Mouse (Mus musculus): ENCODE data around the gene Aak1. TPM values are rescaled to one million over a fixed set of nuclear protein-coding genes. Genes with fewer than 3 reads are reported as not detected.

Aak1 gene
- polyA plus RNA-seq, 1 experiment from 2014 or later: 13.3 TPM

- H3K27ac ChIP-seq (replicated peaks): no peak overlapping the region
- peak overlapping the region; percentile 92 for H3K4me3 ChIP-seq
- no peaks in the 10 kb centered on the region for H3K9me3 ChIP-seq
- DNase-seq (ENCODE audit: low spot score): no peak
- 93% methylated on average over 8 of the region's 8 CpGs for WGBS
- no peaks in the 10 kb centered on the region for H3K36me3 ChIP-seq (replicated peaks)
- H3K4me1 ChIP-seq: peaks cover 31% of the 10 kb centered on the region
- H3K27me3 ChIP-seq (replicated peaks; ENCODE audit: low read depth, poor library complexity, severe bottlenecking): no peaks in the 10 kb centered on the region
Measured at GRCm38 (mm10) chr6:86847816-86848215, 1.5 kb upstream of the Aak1 start.

- Histone ChIP-seq H3K4me1 (peaks cover 35% of the 10 kb centered on the region), H3K27me3 (replicated peaks; ENCODE audit: low read depth, poor library complexity, severe bottlenecking) (no peaks in the 10 kb centered on the region), H3K36me3 (replicated peaks) (peaks cover 6% of the 10 kb centered on the region), H3K9me3 (no peaks in the 10 kb centered on the region), H3K27ac (replicated peaks) (peak overlapping the region; percentile 91), H3K4me3 (peak overlapping the region; percentile 92)
- no peak for DNase-seq (ENCODE audit: low spot score)
- WGBS: under 1% methylated on average over 12 of the region's 12 CpGs
Measured at GRCm38 (mm10) chr6:86848580-86848914, 770 bp upstream of the Aak1 start.

GRCm38 (mm10) chr6:86849692-86850445 lies 552 bp downstream of the Aak1 start:
- Histone ChIP-seq H3K27ac (replicated peaks) (peak overlapping the region; percentile 91), H3K4me3 (peak overlapping the region; percentile 92), H3K36me3 (replicated peaks) (peaks cover 18% of the 10 kb centered on the region), H3K27me3 (replicated peaks; ENCODE audit: low read depth, poor library complexity, severe bottlenecking) (no peaks in the 10 kb centered on the region), H3K9me3 (no peaks in the 10 kb centered on the region), H3K4me1 (peaks cover 35% of the 10 kb centered on the region)
- under 1% methylated on average over 36 of the region's 36 CpGs for WGBS
- DNase-seq (ENCODE audit: low spot score): peak; percentile 48

GRCm38 (mm10) chr6:86850588-86850987 lies 1.3 kb downstream of the Aak1 start:
- WGBS: 31% methylated on average over 4 of the region's 4 CpGs
- Histone ChIP-seq H3K27me3 (replicated peaks; ENCODE audit: low read depth, poor library complexity, severe bottlenecking) (no peaks in the 10 kb centered on the region), H3K9me3 (no peaks in the 10 kb centered on the region), H3K27ac (replicated peaks) (peak overlapping the region; percentile 91; the same call in 1 of the 2 replicates), H3K4me1 (peaks cover 35% of the 10 kb centered on the region), H3K36me3 (replicated peaks) (peaks cover 25% of the 10 kb centered on the region), H3K4me3 (peak overlapping the region; percentile 92)
- DNase-seq (ENCODE audit: low spot score): no peak

- 20% methylated on average over 1 of the region's 1 CpGs for WGBS
Measured at GRCm38 (mm10) chr6:86851561-86851960, 2.2 kb downstream of the Aak1 start.

GRCm38 (mm10) chr6:86853928-86854327 lies 4.6 kb downstream of the Aak1 start:
- Histone ChIP-seq H3K9me3 (no peaks in the 10 kb centered on the region), H3K4me3 (no peak overlapping the region), H3K27ac (replicated peaks) (no peak overlapping the region), H3K27me3 (replicated peaks; ENCODE audit: low read depth, poor library complexity, severe bottlenecking) (no peaks in the 10 kb centered on the region), H3K4me1 (peaks cover 26% of the 10 kb centered on the region), H3K36me3 (replicated peaks) (peaks cover 44% of the 10 kb centered on the region)
- DNase-seq (ENCODE audit: low spot score): no peak
- WGBS: 94% methylated on average over 3 of the region's 3 CpGs

More at GRCm38 (mm10) chr6:86851561-86851960, 2.2 kb downstream of the Aak1 start:
- H3K27ac ChIP-seq (replicated peaks): no peak overlapping the region; the same call in 1 of the 2 replicates
- no peaks in the 10 kb centered on the region for H3K9me3 ChIP-seq
- no peaks in the 10 kb centered on the region for H3K27me3 ChIP-seq (replicated peaks; ENCODE audit: low read depth, poor library complexity, severe bottlenecking)
- H3K4me3 ChIP-seq: peak overlapping the region; percentile 92
- peaks cover 35% of the 10 kb centered on the region for H3K4me1 ChIP-seq
- no peak for DNase-seq (ENCODE audit: low spot score)
- peaks cover 32% of the 10 kb centered on the region for H3K36me3 ChIP-seq (replicated peaks)

- WGBS: 90% methylated on average over 4 of the region's 4 CpGs
- H3K4me3 ChIP-seq: no peak overlapping the region
Measured at GRCm38 (mm10) chr6:86854941-86855340, 5.6 kb downstream of the Aak1 start.

GRCm38 (mm10) chr6:86858606-86859005 lies 9.3 kb downstream of the Aak1 start:
- DNase-seq (ENCODE audit: low spot score): no peak

More at GRCm38 (mm10) chr6:86854941-86855340, 5.6 kb downstream of the Aak1 start:
- Histone ChIP-seq H3K4me1 (peaks cover 26% of the 10 kb centered on the region), H3K36me3 (replicated peaks) (peaks cover 54% of the 10 kb centered on the region), H3K9me3 (no peaks in the 10 kb centered on the region), H3K27ac (replicated peaks) (no peak overlapping the region), H3K27me3 (replicated peaks; ENCODE audit: low read depth, poor library complexity, severe bottlenecking) (no peaks in the 10 kb centered on the region)
- no peak for DNase-seq (ENCODE audit: low spot score)

GRCm38 (mm10) chr6:86860732-86861463 lies 11.6 kb downstream of the Aak1 start:
- H3K36me3 ChIP-seq (replicated peaks): peaks cover 55% of the 10 kb centered on the region
- H3K4me1 ChIP-seq: no peaks in the 10 kb centered on the region
- WGBS: 91% methylated on average over 9 of the region's 9 CpGs
- no peaks in the 10 kb centered on the region for H3K27me3 ChIP-seq (replicated peaks; ENCODE audit: low read depth, poor library complexity, severe bottlenecking)
- no peak overlapping the region for H3K27ac ChIP-seq (replicated peaks)
- no peak overlapping the region for H3K4me3 ChIP-seq
- DNase-seq (ENCODE audit: low spot score): no peak
- H3K9me3 ChIP-seq: no peaks in the 10 kb centered on the region

More at GRCm38 (mm10) chr6:86858606-86859005, 9.3 kb downstream of the Aak1 start:
- H3K4me3 ChIP-seq: no peak overlapping the region
- H3K9me3 ChIP-seq: no peaks in the 10 kb centered on the region
- WGBS: 93% methylated on average over 3 of the region's 3 CpGs
- H3K4me1 ChIP-seq: no peaks in the 10 kb centered on the region
- H3K27ac ChIP-seq (replicated peaks): no peak overlapping the region
- peaks cover 77% of the 10 kb centered on the region for H3K36me3 ChIP-seq (replicated peaks)
- no peaks in the 10 kb centered on the region for H3K27me3 ChIP-seq (replicated peaks; ENCODE audit: low read depth, poor library complexity, severe bottlenecking)

GRCm38 (mm10) chr6:86864358-86864757 lies 15.0 kb downstream of the Aak1 start:
- DNase-seq (ENCODE audit: low spot score): no peak
- Histone ChIP-seq H3K4me3 (no peak overlapping the region), H3K27me3 (replicated peaks; ENCODE audit: low read depth, poor library complexity, severe bottlenecking) (no peaks in the 10 kb centered on the region), H3K27ac (replicated peaks) (no peak overlapping the region), H3K9me3 (no peaks in the 10 kb centered on the region), H3K36me3 (replicated peaks) (peaks cover 41% of the 10 kb centered on the region), H3K4me1 (no peaks in the 10 kb centered on the region)
- 90% methylated on average over 3 of the region's 3 CpGs for WGBS

- Histone ChIP-seq H3K27me3 (replicated peaks; ENCODE audit: low read depth, poor library complexity, severe bottlenecking) (no peaks in the 10 kb centered on the region), H3K4me1 (peaks cover 7% of the 10 kb centered on the region), H3K36me3 (replicated peaks) (peaks cover 22% of the 10 kb centered on the region; the same call in 1 of the 2 replicates), H3K9me3 (no peaks in the 10 kb centered on the region), H3K27ac (replicated peaks) (no peak overlapping the region), H3K4me3 (no peak overlapping the region)
- WGBS: 85% methylated on average over 9 of the region's 9 CpGs
- no peak for DNase-seq (ENCODE audit: low spot score)
Measured at GRCm38 (mm10) chr6:86870335-86870734, 21.0 kb downstream of the Aak1 start.

GRCm38 (mm10) chr6:86871783-86872182 lies 22.5 kb downstream of the Aak1 start:
- H3K9me3 ChIP-seq: no peaks in the 10 kb centered on the region
- no peak overlapping the region for H3K27ac ChIP-seq (replicated peaks)
- H3K36me3 ChIP-seq (replicated peaks): peaks cover 16% of the 10 kb centered on the region; the same call in 1 of the 2 replicates
- no peak overlapping the region for H3K4me3 ChIP-seq
- 94% methylated on average over 10 of the region's 10 CpGs for WGBS
- no peak for DNase-seq (ENCODE audit: low spot score)
- H3K4me1 ChIP-seq: peaks cover 7% of the 10 kb centered on the region
- no peaks in the 10 kb centered on the region for H3K27me3 ChIP-seq (replicated peaks; ENCODE audit: low read depth, poor library complexity, severe bottlenecking)
